Mouse (Mus musculus): ENCODE measurements around the gene Lmx1a.

The Lmx1a gene

GRCm38 (mm10) chr1:167689232-167689261 is at the start of gene Lmx1a:
Gene Lmx1a (plus strand): TSS chr1:167689237.
- no peak for DNase-seq (ENCODE audit: low read depth, low spot score)

DNA sequence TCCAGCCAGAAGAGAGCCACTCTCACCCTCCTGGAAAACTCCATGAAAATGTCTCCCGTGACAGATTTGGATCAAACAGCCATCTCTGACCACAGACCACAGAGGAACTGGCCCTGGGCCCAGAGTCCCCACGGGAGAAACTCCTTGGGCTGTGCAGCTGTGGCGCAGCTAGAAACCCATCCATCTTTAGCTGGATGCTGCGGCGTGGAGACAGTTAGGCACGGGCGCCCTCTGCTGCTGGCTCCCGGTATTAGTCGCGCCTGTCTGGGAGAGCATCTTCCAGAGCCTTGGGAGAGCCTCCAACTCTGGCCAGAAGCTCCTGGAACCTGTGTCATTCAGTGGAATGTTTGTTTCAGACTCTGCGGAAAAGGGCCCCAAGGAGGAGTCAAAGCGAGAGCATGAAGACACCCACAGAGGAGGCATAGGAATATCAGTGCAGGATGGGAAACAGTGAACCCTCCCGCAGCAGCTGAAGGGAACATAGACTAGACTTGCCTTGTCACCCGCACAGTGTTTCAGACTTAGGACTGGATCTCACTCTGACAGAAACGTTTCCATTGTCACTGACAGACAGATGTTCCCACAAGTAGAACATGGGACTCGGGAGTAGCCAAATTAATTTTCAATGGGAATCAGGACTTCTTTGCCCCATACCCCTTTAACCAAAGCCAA is 44.0 kb upstream of the Lmx1a start:
- peak; percentile 71 for DNase-seq (ENCODE audit: low read depth, low spot score)

GRCm38 (mm10) chr1:167648670-167649069 is 40.4 kb upstream of the Lmx1a start:
- DNase-seq (ENCODE audit: low read depth, low spot score) = no peak

DNA sequence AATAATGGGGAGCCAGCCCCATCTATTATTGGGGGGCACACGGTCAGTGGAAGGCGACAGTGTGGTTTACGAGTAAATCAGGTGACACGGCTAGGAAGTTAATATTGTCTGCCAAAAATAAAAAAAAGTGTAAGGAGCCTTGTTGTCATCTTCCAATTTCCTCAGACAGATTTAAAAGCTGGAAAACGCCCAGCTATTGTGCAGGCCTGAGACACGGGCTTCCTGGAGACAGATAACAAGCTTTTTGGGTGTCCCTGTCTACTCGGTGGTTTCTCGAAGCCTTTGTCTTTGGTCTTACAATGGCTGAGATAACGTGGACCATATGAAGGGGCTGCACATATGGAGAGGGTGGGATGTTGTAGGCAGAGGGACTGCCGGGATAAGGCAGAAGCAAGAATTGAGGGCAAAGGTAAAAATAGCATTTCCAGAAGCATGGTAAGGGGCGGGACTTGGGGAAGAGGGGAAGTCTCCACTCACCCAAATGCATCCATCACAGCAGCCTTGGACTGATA is 39.9 kb upstream of the Lmx1a start:
- DNase-seq (ENCODE audit: low read depth, low spot score) = no peak

DNA sequence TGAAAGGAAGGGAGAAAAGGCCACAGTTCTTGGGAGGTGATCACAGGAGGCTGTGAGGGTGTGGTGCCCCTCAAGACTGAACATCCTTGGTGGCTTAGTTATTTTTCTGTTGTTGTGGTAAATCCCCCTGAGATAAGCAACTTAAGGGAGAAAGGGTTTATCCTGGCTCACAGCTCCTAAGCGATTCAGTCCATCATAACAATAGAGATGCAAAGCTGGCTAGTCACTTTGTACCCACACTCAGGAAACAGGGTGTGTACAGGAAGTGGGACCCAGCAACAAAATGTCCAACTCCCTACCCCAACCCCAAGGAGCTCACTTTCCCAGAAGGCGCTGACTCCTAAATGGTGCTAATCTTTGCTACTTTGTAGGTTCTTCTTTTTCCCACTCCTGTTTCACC is 36.7 kb upstream of the Lmx1a start:
- DNase-seq (ENCODE audit: low read depth, low spot score) = no peak

GRCm38 (mm10) chr1:167659065-167659464 is 30.0 kb upstream of the Lmx1a start:
- DNase-seq (ENCODE audit: low read depth, low spot score) = no peak

GRCm38 (mm10) chr1:167660521-167661101 is 28.4 kb upstream of the Lmx1a start:
- no peak for DNase-seq (ENCODE audit: low read depth, low spot score)

GRCm38 (mm10) chr1:167661123-167661522 is 27.9 kb upstream of the Lmx1a start:
- DNase-seq (ENCODE audit: low read depth, low spot score) = no peak

DNA sequence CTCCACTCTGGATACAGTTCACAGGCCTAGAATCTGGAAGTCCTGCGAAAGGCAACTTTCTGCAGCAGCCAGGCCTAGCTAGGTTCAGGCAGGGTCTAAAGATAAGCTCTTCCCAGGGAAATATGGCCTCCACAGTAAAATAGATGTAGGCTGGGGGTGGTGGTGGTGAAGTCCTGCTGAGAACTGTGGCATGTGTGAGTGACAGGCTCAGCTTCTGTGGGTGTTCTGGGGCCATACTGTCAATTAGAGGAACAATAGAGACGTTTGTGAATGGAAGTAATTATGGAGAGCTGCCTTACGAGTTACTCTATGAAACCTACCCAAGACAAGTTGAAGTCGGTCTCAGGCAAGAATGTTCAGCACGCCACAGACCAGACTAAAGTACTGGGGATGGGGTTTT is 25.9 kb upstream of the Lmx1a start:
- no peak for DNase-seq (ENCODE audit: low read depth, low spot score)

GRCm38 (mm10) chr1:167669796-167670195 is 19.2 kb upstream of the Lmx1a start:
- no peak for DNase-seq (ENCODE audit: low read depth, low spot score)

- no peak for DNase-seq (ENCODE audit: low read depth, low spot score)
These were observed 16.5 kb upstream of the Lmx1a start for GRCm38 (mm10) chr1:167672433-167672987.

DNA sequence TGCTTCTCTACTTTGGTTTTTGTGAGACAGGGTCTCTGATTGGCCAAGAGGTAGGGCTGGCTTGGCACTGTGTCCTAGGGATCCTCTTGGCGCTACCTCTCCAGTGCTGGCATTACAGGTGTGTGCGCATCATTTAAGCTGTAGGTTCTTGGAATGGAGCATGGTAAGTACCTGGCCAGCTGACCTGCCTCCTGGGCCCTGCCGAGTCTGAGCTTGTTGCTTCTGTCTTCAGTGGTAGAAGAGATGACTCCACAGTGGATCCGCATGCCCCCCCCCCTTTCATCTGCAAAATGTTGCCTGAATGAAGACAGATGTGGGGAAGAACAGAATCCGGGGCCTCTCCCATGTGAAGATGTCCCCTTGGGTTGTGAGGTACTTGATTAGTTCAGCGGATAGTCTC is 10.0 kb upstream of the Lmx1a start:
- no peak for DNase-seq (ENCODE audit: low read depth, low spot score)

GRCm38 (mm10) chr1:167688001-167688346 is 1.1 kb upstream of the Lmx1a start:
- DNase-seq (ENCODE audit: low read depth, low spot score) = no peak

GRCm38 (mm10) chr1:167688347-167689231 is 448 bp upstream of the Lmx1a start:
- no peak for DNase-seq (ENCODE audit: low read depth, low spot score)

DNA sequence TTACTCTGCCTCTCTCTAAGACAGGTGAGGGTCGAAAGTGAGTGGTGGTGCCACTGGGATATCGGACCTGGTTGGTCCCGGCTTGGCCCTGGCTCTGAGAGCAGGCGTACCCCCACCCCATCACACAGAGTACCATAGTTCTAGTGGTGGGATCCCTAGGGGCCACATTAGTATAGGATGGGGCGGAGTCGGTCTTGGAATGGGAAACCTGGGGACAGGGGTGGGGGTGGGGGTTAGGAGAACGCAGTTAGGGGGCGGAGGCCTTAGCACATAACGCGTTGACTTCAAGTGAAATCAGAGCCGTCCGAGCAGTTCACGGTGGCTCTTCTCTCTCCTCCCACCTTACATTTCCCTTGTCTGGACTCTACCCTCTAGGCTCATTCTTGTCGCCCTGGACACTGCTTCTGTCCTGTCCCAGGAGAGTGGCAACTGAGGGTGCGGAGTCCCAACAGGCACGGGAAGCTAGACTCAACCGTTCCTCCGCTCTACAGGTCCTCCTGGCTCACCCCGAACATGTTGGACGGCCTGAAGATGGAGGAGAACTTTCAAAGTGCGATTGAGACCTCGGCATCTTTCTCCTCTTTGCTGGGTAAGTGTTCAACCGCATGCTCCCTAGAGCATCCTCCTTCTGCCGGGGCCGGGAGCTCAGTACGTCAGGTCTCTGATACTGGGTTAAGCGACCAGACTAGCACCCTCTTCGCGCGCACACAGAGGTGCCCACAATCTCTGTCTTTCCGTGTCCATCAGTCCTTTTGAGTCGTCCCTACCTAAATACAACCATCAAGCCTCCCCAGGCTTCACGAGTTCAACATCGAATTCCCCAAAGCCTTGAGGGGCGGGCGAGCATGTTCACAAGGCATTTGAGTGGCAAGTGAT is 463 bp downstream of the Lmx1a start:
- no peak for DNase-seq (ENCODE audit: low read depth, low spot score)

GRCm38 (mm10) chr1:167690138-167690710 is 1.2 kb downstream of the Lmx1a start:
- DNase-seq (ENCODE audit: low read depth, low spot score) = no peak

- DNase-seq (ENCODE audit: low read depth, low spot score) = no peak
These were observed 1.9 kb downstream of the Lmx1a start for GRCm38 (mm10) chr1:167690716-167691550.

DNA sequence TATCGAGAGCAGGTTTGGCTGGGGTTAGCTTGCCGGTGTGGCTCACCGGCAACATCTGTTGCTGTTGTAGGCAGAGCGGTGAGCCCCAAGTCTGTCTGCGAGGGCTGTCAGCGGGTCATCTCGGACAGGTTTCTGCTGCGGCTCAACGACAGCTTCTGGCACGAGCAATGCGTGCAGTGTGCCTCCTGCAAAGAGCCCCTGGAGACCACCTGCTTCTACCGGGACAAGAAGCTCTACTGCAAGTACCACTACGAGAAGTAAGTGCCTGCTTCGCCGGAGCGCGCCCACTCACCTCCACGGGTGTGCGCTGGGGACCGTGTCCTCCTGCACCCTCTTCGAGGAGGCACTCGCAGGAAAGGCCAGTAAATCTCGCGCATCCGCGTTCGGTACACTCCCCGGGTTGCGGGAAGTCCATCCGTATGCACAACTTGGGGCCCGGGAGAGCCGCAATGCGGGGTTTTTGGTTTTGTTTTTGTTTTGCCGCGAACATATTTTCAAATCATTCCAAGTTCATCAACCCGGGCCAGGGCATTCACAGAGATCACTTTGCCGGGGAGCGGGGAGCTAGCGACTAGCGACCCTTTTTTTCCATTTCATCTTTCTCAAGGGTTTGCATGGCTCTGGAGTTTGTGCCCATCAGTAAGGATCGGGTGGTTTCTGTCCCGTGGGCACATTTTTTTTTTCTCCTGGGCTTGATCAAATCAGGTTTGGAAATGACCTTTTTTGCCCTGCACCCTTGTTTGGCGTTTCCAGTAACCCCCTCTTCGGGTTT is 3.1 kb downstream of the Lmx1a start:
- no peak for DNase-seq (ENCODE audit: low read depth, low spot score)

GRCm38 (mm10) chr1:167692683-167693045 is 3.6 kb downstream of the Lmx1a start:
- no peak for DNase-seq (ENCODE audit: low read depth, low spot score)

Data from embryo, embryonic 11.5 days (tissue).